Mouse (Mus musculus) c-Kit-positive CD71-positive TER-119-positive erythroid progenitor cells, embryonic 14.5 days (primary cell): ENCODE data around the gene Pxylp1.

Experiments used
- DNase-seq: peaks from one replicate; pipeline ENCODE4 v3.0.0-alpha.2; 2013; ENCODE audit warnings: low spot score

The Pxylp1 gene

DNA sequence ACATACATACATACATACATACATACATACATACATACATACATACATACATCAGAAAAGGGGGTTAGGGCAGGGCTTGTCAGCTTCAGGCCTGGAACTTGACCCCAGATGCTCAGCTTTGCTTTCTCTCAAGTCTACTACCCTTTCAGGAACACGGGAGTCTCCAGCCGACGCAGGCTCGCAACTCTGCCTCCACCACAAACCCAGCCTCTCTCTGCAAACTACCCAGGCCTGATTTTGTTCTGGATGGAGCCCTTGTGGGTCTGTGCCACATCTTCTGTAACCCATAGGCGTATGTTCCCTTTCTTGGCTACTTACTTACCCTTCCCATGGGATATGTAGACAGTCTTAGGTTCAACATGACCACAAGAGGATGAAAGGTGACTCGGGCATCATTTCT, 1.7 kb downstream of the Pxylp1 start:
- DNase-seq: no peak

DNA sequence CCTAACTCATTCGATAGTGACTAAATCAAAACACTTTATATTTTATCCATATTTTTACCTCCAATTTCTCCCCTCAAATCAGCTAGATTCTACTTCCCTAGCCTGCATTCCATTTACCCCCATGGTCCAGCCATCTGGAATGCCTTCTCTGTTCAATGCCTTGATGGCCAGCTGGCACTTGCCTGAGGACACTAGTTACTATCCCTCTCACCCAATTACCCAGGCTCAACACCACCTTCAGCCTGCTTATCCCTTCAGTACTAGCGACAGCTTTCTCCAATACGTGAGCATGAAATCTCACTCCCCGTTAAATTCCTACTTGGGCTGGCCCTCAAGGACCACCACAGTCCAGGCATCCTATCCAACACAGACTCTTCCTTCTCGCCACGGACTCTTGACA, 2.2 kb downstream of the Pxylp1 start:
- no peak for DNase-seq

DNA sequence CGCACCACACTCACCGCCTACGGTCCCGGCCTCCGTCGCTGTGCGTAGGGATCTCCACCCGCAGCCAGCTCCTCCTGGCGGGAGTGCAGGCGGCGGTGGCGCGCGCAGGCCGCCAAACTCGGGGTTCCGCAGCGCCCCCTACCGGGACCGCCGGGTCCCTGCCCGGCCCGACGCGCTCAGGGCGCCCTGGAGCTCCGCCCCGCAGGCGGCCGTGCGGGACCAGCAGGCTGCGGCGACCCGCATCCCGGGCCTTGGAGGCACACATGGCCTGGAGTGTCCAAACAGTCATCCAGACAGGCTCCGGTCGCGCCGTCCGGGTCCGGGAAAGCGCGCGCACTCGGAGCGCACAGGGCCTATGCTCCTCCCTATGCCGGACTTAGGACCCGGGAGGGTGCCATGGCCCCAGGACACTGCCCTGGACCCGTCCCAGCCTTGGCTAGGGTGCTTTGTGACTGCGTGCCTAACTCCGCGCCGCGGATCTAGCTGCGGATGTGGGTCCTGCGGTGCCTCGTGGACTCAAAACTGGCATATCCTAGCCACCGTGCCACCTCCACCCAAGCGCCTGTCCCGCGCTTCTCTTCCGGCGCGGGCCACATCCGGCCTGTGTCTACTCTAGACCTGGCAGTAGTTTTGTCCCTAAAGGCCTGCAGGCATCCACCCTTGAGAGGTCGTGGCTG, 3.0 kb downstream of the Pxylp1 start:
- peak; percentile 17 for DNase-seq

DNA sequence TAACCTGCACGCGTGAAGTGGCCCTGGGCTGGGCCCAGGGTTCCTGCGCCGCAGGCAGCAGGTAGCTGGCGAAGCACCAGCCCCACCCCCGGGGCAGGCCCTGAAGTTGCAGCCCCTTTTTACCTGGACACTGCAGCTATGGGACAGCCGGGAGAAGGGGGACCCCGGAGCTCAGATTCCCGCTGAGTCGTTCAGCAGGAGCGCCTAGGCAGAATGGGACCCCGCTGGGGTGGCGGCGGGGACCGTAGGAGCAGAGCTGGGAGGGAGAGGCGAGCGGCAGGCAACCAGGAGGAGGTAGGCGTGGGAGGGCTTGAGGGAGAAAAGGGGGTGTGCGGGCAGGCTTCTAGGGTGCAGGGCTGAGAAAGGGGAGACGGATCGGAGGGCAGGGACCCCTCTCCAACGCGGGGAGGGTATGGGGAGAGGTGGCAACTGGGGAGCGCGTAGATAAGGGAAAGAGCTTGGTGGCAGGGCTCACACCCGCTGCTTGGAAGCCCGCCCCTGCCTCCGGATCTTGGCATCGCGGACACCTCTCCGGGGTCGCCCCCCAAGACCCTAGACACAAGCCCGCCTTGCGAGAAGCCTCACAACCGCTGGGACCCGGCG, 3.6 kb downstream of the Pxylp1 start:
- no peak for DNase-seq

DNA sequence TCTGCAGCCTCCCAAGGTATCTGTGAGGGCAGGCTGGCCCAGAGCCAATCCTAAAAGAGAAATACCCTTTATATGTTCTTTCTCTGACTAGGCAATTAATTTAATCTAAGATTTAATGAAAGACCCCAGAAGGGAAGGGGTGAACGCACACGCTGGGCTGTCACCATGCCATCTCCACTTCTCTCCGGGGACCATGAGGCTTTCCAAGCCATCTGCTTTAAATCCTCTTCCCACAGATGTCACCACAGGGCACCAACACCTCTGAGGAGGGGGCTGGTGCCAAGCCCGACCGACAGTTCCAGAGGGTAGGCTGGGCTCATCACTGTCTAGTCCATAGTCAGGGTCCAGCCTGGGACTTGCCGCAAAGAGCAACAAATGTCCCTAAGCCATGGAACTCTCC, 4.5 kb downstream of the Pxylp1 start:
- DNase-seq: no peak

DNA sequence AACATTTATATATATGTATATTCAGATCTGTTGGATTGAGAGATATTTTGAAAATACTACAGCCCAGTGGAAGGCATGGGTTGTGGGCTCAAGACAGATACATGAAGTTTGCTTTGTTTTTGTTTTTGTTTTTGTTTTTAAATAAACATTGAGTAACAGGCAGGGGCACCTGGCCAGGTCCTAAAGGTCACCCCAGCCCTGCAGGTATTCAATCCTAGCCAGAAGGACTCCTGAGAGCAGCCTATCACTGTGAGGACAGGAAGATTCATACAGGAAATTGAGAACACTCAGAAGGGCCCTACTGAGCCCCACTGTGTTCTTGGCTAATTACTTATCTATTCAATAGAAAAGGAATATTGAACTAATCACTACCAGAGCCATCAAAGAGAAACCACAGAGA, 5.0 kb downstream of the Pxylp1 start:
- DNase-seq: no peak

DNA sequence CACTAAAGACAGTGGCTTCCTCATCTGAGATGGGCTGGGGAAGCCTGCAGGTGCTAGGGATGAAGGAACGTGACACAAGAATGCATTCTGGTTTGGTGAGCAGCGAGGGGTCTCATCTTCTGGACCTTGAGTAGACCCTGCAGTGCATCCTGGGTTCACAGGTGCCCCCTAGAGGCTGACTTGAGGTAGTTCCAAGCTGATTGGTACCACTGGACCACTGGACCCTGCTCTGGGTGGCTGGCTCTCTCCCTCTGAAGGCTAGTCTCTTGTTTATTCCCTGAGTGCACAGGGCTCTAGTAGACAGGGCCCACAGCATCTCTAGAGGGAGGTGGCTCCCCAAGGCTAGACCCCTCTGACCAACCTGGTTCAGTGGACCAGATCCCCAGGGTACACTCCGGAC, 6.7 kb downstream of the Pxylp1 start:
- DNase-seq: no peak

DNA sequence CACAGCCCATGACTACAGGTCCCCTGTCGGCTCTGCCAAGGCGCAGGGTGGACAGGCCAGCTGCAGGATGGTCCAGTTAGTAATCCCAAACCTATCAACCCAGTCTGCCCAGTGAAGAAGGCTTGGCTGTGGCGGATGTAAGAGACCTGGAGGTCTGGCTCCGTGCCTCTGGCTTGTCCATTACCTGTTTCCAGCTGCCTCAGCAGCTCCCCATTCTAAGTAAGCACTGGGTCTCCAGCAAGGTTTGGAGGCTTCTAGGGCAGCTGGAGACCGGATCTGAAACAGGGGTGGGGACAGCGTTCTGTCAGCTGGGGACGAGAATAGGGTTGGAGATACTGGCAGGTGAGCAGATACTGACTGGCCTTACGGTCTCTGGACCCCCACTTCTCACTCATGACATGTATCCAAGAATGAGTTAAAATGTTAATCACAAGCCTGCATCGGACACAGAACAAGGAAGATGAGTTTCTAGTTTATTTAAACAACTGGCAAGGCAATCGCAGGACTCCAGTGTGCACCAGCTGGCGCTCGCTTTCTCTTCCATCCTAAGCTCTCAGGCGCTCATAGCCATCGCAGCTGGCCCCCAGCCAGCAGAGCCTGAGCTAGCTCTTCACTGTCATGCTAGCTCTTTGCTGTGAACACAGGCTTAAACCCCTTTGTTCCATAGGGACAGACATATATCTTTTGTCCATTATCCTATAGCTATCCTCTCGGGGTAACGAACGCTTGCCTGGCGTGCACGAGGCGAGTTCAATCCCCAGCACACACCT, 9.8 kb downstream of the Pxylp1 start:
- DNase-seq: no peak

DNA sequence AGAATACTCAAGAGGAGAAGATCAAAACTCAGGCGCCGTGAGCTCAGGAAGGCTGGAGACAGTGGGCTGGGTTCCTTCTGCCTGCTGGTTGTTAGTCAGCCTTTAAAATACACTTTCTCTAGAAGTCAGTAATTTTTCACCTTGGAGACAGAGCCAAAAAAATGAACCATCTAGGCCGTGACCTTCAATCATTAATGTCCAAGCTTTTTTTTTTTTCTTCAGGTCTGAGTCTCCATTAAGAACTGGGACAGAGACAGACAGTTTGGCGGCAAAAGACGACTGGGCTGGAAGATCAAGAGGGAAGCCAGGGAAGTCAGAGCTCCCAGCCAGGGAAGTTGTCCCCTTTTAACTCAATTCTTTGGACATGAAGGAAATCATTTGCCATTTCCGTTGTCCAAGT, 10.6 kb downstream of the Pxylp1 start:
- no peak for DNase-seq

DNA sequence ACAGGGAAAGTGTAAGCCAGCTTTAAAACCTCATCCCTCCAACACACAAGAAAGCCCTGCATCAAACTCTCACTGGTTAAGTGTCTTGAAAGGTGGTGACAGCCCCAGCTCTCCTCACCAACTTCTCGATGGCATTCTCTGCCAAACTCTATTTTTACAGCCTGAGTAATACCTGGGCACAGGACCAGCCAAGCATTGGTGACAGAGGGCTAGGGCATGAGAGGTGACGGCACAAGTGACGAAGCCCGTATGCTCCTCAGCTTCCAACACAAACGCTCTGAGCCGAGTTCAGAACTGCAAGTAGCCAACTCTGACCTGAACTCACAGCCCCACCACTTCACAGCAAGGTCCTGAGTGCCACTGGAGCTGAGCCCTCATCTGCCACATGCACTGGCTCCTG, 13.4 kb downstream of the Pxylp1 start:
- no peak for DNase-seq

DNA sequence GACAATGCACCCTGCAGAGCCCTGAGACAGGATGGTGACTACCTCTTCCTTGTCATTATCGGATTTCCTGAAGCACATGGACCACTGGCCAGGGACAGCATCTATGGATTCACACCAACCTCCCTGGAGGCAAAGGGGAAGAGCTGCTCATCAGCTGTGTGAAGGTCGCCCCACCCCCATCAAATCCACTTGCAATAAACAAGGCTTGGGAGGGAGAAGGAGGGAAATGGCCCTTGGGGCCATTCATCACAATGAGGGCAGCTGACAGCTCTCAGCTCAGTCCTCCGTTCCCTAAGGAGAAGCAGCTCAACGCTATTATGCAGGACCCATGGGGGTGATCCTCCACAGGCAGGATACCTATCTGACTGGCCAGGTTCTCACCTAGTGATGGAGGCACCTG, 14.0 kb downstream of the Pxylp1 start:
- no peak for DNase-seq

DNA sequence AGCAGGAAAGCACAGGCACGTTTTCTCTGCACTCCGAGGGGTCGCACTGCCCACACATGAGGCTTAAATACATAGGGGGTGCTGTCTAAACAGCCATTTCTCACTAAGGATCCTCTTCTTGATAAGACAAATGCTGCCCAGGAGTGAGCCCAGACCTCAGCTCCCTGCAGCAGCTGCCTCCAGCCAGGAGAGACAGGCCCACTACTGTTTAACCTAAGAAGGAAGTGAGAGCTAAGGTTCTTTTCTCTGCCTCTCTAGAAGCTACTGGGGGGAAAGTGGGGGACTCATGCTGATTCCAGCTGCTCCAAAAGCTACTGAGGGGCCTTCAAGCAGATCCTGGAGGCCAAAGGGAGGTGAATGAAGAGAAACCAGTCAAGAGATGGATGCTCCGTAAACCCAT, 16.8 kb downstream of the Pxylp1 start:
- no peak for DNase-seq

DNA sequence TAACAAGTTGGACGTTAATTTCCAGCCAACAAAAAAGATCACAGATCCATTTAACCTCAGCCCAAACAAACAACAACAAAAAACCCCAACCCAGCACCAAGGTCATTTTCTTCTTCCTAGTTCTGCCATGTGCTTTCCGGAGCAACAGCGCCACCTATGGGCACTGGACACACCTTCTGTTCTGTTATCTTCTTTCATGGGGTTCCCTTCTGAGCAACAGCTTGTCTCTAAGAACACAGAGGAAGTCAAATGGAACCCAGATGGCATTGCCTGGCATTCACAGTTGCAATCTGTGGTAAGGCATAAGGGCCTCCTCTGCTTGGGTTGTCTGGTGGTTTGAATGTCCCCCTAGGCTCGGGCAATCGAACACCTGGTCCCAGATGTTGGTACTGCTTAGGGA, 19.4 kb downstream of the Pxylp1 start:
- DNase-seq: no peak

DNA sequence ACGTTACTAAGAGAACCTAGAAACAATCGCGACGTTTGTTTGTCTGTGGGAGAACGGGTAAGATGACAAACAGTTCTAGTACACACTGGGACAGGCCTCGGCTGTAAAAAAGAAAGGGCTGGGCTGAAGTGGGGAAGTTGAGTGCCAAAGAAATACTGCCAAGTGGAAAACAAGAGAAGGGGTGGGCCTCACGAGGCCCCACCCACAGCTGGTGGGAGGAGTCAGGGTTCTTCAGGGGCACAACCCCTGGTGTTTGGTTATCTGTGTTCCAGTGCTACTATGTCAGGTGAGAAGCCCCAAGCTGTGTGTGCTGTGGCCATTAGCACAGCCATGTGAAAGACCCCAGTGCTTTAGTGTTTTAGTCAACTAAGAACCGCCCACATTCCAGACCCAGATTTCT, 22.4 kb downstream of the Pxylp1 start:
- DNase-seq: no peak

DNA sequence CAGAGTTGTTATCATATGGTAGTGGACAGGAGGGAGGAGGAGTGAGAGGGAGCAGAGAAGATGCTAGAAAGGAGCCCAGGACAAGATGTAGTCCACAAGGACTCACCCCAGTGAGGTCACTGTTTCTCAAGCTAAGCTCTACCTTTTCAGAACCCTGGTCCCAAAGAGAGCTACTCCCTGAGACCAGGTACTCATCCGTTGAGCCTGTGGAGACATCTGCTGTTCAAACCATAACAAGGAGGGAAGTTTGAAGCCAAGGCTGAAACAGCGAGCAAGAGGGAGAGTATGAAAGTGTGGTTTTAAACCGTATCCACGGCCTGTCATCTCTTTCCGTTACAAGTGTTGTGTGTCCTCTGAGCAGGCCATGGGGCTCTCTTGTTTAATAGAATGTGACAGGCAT, 22.9 kb downstream of the Pxylp1 start:
- DNase-seq: no peak

DNA sequence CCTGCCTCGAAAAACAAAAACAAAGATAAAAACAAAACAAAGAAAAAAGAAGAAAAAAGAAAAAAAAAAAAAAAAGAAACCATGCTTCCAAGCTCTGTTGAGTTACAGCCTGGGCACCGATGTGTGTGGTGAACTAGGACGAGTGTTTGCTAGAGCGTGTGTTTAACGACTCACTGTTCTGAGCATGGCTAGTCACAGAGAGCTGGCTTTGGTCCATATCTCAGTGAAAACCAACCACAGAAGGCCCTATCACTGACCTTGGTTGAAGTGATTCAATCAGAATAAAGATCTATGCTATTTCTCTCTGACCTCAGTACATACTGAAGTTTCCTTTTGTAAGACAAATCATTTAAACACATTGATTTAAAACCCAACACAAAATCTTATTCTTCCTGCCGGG, 23.9 kb downstream of the Pxylp1 start:
- no peak for DNase-seq

DNA sequence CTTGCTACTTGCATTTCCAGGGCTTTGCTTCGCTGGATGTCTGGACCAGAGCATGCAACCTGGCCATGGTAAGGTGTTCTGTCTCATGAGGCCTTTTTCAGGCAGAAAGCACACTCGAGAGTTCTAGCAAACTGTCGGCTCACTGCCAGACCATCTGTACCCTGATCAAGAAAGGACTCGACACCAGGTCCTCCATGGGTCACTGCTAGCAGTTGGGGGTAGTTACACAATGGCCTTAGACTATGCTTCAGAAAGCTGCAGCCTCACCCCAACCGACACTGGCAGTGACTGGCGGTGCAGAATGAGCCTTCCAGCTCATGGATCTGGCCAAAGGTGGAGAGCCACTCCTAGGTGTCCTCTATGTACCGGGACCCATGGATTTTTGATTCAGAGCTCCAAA, 25.3 kb downstream of the Pxylp1 start:
- DNase-seq: no peak

DNA sequence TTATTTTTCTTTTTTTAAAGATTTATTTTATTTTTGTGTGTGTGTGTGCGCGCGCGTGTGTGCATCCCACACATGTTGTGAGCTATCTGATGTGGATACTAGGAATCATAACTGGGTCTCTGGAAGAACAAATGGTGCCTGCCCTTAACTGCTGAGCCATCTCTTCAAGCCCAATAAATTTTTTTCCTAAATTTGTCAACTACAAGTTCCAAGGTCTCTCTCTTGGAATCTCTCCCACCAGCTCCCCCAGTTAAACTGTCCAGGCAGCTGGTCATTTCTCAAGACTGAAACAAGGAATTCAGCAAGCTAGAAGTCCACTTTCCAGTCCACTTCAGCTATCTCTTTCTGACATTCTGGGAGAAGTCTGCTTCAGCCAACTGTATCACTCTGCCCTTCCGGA, 26.3 kb downstream of the Pxylp1 start:
- DNase-seq: no peak

DNA sequence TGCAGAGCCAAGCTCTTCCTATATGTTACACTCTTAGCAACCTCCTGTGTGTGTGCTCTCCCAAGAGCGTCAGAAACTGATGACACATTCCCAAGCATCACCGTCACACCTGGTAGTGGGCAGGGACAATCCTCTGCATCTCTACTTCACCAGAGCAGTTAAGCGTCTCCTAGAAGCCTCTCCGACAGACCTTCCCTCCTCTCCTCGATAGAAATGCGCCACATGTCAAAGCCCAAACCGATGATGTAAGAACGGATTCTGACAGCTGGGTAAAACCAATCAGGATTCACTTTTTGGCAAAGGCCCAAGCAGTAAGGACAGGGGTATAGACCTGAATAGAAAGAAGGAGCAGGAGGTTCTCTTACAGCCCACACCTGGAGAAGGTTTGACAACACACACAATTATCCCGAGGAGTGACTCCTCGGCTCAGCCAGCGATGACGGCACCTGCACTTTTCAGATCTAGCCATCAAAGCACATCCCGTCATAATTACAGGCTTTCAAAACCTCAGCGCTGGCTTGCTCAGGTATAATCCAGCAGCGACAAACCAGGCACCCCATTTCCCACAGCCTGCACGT, 26.9 kb downstream of the Pxylp1 start:
- no peak for DNase-seq

DNA sequence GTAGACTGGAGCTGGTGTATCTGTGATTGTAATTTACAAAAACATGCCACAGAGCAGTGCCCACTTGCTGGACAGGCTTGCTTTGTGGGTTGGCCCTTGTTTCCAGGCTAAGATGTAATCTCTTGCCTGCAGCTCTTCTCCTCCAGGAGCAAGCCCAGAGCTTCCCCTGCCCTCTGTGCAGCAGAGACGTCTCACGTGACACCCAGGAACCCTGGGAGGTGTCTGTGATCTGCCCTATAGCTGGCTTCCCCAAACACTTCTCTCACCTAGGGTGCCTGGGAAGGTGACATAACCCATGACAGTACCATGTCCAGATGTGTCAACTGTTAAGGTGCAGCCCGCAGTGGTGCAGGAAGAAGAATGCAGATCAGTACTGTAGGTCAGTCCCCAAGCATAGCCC, 28.9 kb downstream of the Pxylp1 start:
- DNase-seq: no peak

DNA sequence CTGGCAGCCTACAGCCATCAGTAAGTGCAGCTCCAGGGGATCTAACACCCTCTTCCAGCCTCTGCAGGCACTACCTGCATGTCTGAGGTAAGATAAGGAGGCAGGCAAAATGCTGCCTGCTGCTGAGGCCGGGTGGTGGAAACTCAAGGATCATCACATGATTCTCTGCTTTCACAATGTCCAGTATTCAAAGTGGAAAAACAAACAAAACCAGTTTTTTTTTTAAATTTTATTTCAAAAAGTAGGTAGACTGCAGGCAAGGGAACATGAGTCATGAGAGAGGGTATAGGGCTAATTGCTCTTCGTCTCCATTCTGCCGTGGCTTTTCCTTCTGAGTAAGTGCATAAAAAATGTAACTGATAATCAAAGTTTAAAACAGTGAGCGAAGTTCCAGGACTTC, 29.6 kb downstream of the Pxylp1 start:
- no peak for DNase-seq

DNA sequence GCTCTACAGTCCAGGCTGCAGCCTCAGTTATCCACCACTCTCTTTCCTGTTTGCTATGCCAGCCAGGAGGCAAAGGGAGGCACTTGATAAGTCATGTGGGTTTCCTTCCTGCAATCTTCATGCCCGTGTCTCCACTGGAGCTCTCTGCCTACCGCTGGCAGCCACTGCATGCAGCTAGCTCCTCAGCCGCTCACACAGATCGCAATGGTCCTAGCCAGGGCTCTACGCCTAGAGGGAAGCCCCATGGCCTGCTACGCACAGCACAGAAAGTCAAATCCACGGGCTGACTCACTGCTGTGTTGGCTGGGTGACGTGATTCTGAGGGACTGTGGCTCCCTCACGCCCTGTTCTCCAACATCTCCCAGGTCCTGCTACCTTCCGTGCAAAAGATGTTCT, 31.4 kb downstream of the Pxylp1 start:
- DNase-seq: no peak

DNA sequence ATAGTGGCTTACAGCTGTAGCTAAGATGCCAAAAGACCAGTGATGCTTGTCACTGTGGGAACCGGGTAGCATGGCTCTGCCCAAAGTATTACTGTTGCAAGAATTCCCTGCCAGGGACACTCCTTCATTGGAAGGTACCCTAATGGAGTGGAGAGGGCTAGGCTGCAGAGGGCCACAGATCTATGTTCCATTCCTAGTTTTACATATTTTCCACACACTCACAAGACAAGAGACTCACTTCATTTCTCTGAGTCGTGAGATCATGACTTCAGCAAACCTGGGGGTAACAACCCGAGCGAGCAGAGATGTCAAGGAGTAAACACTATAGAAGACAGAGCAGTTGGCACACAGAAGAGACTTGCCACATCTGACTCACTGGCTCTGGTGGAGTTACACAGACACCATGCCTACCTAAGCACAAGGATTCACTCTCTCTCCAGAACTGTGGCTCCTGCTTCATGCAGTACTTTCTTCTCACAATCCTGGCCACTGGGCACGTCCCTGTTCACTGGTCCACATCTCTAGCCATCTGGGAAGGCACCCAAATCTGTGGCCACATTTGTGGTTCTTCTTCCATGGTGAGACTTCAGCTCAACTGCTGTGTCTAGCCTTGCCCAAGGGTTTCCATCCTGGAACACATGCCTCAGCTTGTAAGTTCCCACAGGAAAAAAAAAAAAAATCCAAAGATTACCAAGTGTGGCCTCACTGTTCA, 31.9 kb downstream of the Pxylp1 start:
- no peak for DNase-seq
